Mouse (Mus musculus) kidney, postnatal 14 days (tissue): ENCODE results near the gene Atg4d.
A peak's percentile ranks its signal among the peaks of the same experiment; 100 is the strongest.
"Not testable (repeated sequence)": the region's sequence is repeated elsewhere in the genome, so short reads cannot be mapped to it uniquely, and the experiment has no call there.

ENCODE experiments used
- DNase-seq: peaks from one replicate; pipeline ENCODE4 v3.0.0; 2022; ENCODE audit warnings: mixed read lengths

The Atg4d gene

DNA sequence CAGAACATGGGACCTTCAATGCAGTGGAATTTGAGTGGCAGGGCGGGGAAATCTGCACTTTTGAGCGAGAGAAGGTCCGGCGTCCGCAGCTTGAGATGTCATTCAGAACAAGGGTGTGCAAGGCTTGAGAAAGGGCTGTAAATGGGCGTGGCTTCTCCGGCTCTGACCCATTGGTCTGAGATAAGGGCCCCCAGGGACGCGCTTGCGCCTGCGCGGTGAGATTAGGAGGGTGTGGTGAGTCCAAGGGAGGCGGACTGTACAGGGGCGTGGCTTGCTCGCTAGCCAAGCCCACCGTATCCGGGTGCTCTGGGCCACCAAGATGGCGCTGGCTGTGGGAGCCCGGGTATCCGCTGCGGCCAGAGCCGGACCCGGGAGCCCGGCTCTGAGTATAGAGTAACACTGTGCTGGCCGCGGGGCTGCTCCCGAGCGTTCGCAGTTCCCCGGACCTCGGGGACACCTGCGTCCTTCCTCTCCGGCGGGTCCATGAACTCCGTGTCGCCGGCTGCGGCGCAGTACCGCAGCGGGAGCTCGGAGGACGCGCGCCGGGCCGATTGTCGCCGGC, at the start of gene Atg4d:
Gene Atg4d (plus strand): TSS at position 294 of the 562 bp plus-strand sequence.
- DNase-seq: peak; percentile 99

GRCm38 (mm10) chr9:21216050-21216841, 48.8 kb upstream of the Atg4d start:
- DNase-seq: no peak

DNA sequence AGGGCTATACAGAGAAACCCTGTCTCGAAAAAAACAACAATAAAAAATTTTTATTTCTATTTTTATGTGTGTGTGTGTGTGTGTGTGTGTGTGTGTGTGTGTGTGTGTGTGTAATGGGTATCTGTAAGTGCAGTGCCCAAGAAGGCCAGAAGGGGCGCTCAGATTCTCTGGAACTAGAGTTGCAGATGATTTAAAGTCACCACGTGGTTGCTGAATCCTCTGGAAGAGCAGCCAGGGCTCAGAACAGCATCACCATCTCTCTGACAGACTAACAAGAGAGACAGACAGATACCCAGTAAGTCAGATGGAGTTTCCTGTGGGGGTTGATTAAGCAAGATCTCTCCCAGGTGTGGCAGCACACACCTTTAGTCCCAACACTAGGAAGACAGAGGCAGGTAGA, 45.3 kb upstream of the Atg4d start:
- no peak for DNase-seq

- DNase-seq: peak; percentile 96
These were observed 44.4 kb upstream of the Atg4d start for GRCm38 (mm10) chr9:21220490-21221382.

DNA sequence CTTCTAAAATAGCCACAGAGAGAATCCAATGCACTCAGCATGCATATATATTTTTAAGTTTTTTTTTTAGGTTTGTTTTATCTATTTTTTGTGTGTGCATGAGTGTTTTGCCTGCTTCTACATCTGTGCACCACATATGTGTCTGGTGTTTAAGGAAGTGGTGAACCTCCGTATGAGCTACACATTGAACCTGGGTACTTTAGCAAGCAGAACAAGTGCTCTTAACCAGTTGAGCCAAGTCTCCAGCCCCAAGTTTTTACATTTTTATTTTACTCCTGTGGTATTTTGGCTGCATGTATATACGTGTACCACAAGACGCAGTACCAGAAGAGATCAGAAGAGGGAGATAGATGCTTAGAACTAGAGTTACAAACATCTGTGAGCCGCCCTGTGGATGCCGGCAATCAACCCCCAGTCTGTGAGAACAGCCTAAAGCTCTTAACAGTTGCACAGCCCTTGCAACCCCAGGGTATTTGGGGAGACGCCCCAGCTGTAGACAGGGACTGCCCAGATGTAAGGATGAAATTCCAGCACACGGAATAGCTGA, 43.6 kb upstream of the Atg4d start:
- DNase-seq: peak; percentile 66

GRCm38 (mm10) chr9:21223490-21223889, 41.6 kb upstream of the Atg4d start:
- DNase-seq: not testable (repeated sequence)

GRCm38 (mm10) chr9:21223906-21224305, 41.2 kb upstream of the Atg4d start:
- no peak for DNase-seq

- DNase-seq: peak; percentile 70
These were observed 40.3 kb upstream of the Atg4d start for GRCm38 (mm10) chr9:21224576-21225414.

- no peak for DNase-seq
These were observed 39.7 kb upstream of the Atg4d start for GRCm38 (mm10) chr9:21225415-21225758.

DNA sequence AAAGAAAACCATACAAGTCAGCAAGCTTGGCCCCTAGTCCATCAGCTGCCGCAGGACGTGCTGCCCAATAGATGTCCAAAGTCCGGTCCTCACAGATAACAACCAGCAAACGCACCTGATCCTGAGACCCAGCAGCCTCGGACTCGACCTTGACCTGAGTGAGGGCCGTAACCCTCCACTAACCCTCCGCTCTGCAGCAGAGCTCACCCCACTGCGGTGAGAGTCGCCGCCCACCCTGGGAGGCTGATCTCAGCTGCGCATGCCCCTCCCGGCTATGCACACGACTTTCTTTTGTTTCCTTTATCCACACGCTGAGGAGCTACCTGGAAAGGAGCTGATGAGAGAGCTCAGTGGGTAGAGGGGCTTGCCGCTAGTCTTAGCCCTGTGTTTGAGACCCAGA, 37.8 kb upstream of the Atg4d start:
- no peak for DNase-seq

DNA sequence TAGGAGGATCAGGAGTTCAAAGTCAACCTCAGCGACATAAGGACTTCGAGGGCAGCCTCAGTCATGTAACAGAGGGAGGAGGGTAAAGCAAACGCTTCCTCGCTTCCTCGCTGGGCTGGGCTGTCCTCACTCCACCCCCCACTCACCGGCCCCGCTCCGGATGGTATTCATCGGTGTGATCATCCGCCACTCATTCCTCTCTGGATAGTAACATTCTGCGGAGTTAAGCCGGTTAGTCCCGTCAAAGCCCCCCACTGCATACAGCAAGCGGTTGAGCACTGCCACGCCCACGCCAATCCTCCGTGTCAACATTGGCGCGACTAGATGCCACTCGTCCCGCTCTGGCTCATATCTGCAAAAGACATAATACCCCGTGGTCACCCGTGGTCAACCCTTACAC, 33.5 kb upstream of the Atg4d start:
- no peak for DNase-seq

- DNase-seq: no peak
These were observed 32.2 kb upstream of the Atg4d start for GRCm38 (mm10) chr9:21232867-21233266.

GRCm38 (mm10) chr9:21233366-21233765, 31.7 kb upstream of the Atg4d start:
- no peak for DNase-seq

DNA sequence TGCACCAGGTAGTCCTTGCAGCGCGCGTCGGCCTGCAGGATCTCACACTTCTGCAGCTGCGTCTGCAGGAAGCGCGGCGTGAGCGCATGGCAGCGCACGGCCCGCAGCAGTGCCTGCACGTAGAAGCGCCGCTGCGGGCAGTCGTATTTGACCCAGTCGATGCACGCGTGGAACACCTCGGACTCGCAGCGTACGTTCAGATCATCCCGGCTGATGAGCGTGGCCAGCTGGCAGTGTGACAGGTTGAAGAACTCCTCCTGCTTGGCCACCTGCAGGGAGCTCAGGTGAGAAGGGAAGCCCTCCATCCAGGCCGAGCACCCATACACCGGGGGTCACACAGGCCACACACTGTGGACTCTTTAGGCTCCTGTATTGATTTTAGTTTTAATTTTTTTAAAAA, 31.3 kb upstream of the Atg4d start:
- no peak for DNase-seq

DNA sequence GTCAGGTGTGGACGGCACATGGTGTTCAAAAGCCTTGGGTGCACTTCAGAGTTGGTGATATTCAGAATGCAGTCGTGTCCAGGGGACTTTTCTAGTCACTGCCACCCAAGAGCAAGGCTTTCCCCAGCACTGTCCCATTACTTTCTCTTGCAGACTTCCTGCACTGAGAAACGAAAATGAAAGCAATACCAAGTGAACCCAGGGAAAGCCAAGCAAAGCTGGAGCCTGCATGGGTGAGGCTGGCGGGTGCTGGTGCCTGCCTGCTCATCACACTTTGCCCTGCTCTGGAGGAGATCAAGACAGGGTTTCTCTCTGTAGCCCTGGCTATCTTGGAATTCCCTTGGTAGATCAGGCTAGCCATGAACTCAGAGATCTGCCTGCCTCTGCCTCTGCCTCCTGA, 29.8 kb upstream of the Atg4d start:
- DNase-seq: no peak

DNA sequence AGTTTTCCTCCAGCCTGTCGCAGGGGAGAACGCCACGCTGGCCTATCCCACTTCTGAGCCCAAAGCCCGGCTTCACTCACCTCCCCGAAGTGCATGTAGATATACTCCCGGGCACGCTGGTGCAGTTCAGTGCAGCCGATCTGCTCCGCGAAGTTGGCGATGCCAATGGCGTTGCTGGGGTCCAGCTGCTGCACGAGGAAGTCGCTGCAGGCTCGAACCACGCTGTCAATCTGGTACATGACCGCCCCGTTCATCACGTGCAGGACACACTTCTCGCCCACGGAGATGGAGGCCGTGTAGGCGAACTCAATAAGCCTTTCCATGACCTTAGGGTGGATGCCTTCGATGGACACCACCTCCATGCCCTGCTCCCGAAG, 28.1 kb upstream of the Atg4d start:
- DNase-seq: no peak

GRCm38 (mm10) chr9:21237368-21238003, 27.6 kb upstream of the Atg4d start:
- peak; percentile 25 for DNase-seq

DNA sequence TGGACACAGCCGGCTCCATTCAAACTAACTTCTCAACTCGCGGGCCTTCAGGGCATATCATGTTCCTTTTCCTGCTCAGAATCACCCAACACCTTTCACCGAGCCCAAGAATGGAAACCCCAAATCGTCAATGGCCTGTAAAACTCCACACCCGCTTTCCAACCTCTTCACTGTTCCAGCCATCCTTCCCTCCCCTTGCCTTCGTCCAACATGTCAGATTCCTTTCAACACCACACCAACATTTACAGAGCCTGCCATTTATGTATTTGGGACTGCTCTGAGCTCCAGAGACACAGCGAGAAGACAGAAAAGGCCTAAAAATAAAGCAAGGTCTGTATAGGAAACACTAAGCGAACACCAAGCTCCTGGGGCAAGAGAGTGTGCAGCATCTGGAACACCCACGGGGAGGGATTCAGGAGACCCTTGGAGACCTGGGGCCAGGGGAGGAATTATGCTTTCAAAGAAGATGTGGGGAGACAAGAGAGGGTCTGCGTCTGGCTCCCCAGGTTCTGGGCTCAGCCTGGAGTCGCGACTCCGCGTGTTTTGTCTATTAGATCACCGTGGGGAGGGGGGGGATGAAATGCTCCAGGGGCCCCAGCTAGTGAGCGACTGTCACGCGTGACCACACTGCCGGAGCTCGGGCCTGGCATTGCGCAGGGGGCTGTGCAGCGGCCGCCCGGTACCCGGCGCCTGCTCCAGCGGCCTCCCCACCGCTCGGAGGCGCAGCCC, 26.9 kb upstream of the Atg4d start:
- DNase-seq: peak; percentile 35

DNA sequence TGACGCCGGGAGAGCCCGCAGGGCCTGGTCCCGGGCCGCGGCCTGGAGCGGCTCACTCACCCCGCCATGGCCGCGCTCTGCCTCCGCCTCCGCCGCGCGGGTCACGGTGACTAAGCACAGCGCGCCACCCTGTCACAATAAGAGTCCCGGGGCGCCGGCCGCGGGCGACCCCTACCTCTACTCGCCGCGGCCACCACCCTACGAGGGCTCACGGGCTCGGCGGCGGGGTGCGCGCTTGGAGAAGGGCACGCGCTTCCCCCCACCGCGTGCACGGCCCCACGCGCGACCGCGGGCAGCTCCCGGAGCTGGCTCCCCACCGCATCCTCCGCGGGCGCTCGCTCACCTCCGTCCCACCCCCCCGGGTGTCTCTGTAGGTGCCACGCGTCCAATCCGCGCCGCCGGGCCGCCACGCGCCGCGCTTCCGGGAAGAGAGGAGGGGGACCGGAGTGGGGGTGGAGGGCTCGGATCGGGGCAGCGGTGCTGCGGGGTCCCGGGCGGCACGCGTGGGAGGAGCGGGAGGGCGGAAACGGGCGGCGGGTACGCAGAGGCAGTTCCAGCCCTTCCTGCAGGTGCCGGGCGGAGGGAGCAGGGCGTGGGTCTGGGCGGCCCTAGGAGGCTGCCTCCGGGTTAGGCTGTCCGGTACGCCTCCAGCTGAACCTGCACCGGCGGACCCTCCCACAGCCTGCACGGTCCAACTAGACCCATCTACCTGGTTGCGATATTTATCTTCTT, 26.2 kb upstream of the Atg4d start, which contains the start of gene Keap1:
Gene Keap1 (minus strand): TSS at position 629 of the 732 bp plus-strand sequence.
- DNase-seq: peak; percentile 90

DNA sequence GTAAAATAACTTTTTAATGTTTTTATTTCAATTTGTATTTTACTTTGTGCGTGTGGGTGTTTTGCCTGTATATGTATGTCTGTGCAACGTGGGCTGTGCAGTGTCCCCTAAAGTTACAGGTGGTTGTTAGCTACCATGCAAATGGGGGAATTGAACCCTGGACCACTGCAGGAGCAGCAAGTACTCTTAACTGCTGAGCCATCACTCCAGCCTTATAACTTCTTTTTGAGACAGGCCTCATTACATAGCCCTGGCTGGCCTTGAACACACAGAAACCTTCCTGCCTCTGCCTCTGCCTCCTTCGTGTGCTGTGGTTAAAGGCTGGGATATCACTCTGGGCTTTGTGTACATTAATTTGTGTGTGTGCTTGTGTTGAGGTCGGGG, 25.6 kb upstream of the Atg4d start:
- DNase-seq: no peak
